Mouse (Mus musculus): ENCODE data around the gene Scaf11.
"Not testable (repeated sequence)": the region's sequence is repeated elsewhere in the genome, so short reads cannot be mapped to it uniquely, and the experiment has no call there.

Scaf11 gene

GRCm38 (mm10) chr15:96462611-96463010 lies 2.0 kb upstream of the Scaf11 start:
- DNase-seq, result peak; percentile 28

GRCm38 (mm10) chr15:96461541-96462512 lies 1.2 kb upstream of the Scaf11 start:
- DNase-seq, result no peak

GRCm38 (mm10) chr15:96460451-96460729 lies 253 bp downstream of the Scaf11 start:
- no peak for DNase-seq

GRCm38 (mm10) chr15:96459741-96460450 lies 747 bp downstream of the Scaf11 start:
- DNase-seq, result peak; percentile 74

- no peak for DNase-seq
Observed at GRCm38 (mm10) chr15:96458273-96458672, 2.4 kb downstream of the Scaf11 start.

GRCm38 (mm10) chr15:96457338-96457664 lies 3.3 kb downstream of the Scaf11 start:
- DNase-seq, result no peak

- no peak for DNase-seq
Observed at GRCm38 (mm10) chr15:96456651-96457337, 3.8 kb downstream of the Scaf11 start.

GRCm38 (mm10) chr15:96455595-96456214 lies 4.9 kb downstream of the Scaf11 start:
- no peak for DNase-seq

- DNase-seq, result no peak
Observed at GRCm38 (mm10) chr15:96453346-96453745, 7.3 kb downstream of the Scaf11 start.

GRCm38 (mm10) chr15:96448656-96449299 lies 11.9 kb downstream of the Scaf11 start:
- no peak for DNase-seq

GRCm38 (mm10) chr15:96446785-96447184 lies 13.9 kb downstream of the Scaf11 start:
- DNase-seq, result no peak

- not testable (repeated sequence) for DNase-seq
Observed at GRCm38 (mm10) chr15:96441480-96441879, 19.2 kb downstream of the Scaf11 start.

GRCm38 (mm10) chr15:96434202-96434601 lies 26.4 kb downstream of the Scaf11 start:
- no peak for DNase-seq

- no peak for DNase-seq
Observed at GRCm38 (mm10) chr15:96419920-96420319, 40.7 kb downstream of the Scaf11 start.

- DNase-seq, result no peak
Observed at GRCm38 (mm10) chr15:96418161-96418560, 42.5 kb downstream of the Scaf11 start.

GRCm38 (mm10) chr15:96408717-96409121 lies 51.9 kb downstream of the Scaf11 start:
- no peak for DNase-seq

GRCm38 (mm10) chr15:96407151-96407550 lies 53.5 kb downstream of the Scaf11 start:
- no peak for DNase-seq

GRCm38 (mm10) chr15:96406253-96406652 lies 54.4 kb downstream of the Scaf11 start:
- no peak for DNase-seq

GRCm38 (mm10) chr15:96405548-96405947 lies 55.1 kb downstream of the Scaf11 start:
- DNase-seq, result no peak

- DNase-seq, result no peak
Observed at GRCm38 (mm10) chr15:96398333-96398732, 62.3 kb downstream of the Scaf11 start.

- DNase-seq, result no peak
Observed at GRCm38 (mm10) chr15:96396641-96397344, 63.9 kb downstream of the Scaf11 start.

GRCm38 (mm10) chr15:96395071-96395470 lies 65.6 kb downstream of the Scaf11 start:
- DNase-seq, result no peak
